Mouse (Mus musculus) frontal cortex, postnatal 14 days (tissue): ENCODE measurements at regions not wholly inside any gene's neighbourhood (a gene's known extent, or its start where the extent isn't known, plus 50 kb on each side); places are given as distances from the start of the nearest gene placed in this dataset.
"Not testable (repeated sequence)": the region's sequence is repeated elsewhere in the genome, so short reads cannot be mapped to it uniquely, and the experiment has no call there.

Experiments
- DNase-seq, 2 experiments: peaks; one replicate each; pipeline ENCODE4 v3.0.0; 2022; ENCODE audit warnings: low spot score in 2 of 2

GRCm38 (mm10) chrX:12296264-12297053 is 136.3 kb upstream of the Bcor start:
- no peak for DNase-seq

GRCm38 (mm10) chrX:12298609-12299008 is 138.5 kb upstream of the Bcor start:
- DNase-seq: no peak

- no peak for DNase-seq
These were observed 139.1 kb upstream of the Bcor start for GRCm38 (mm10) chrX:12299236-12299635.

GRCm38 (mm10) chrX:12304678-12305077 is 144.5 kb upstream of the Bcor start:
- no peak for DNase-seq

- DNase-seq: no peak
These were observed 146.8 kb upstream of the Bcor start for GRCm38 (mm10) chrX:12306940-12307339.

GRCm38 (mm10) chrX:12312534-12312933 is 152.4 kb upstream of the Bcor start:
- no peak for DNase-seq

- DNase-seq: no peak
These were observed 155.5 kb upstream of the Bcor start for GRCm38 (mm10) chrX:12315658-12316057.

GRCm38 (mm10) chrX:12317488-12317887 is 157.3 kb upstream of the Bcor start:
- DNase-seq: not testable (repeated sequence)

- DNase-seq: no peak
These were observed 158.9 kb upstream of the Bcor start for GRCm38 (mm10) chrX:12318848-12319651.

GRCm38 (mm10) chrX:12322453-12322852 is 162.3 kb upstream of the Bcor start:
- no peak for DNase-seq

GRCm38 (mm10) chrX:12323268-12323667 is 163.1 kb upstream of the Bcor start:
- no peak for DNase-seq

- DNase-seq: no peak
These were observed 163.7 kb upstream of the Bcor start for GRCm38 (mm10) chrX:12323812-12324211.

GRCm38 (mm10) chrX:12327464-12327863 is 167.3 kb upstream of the Bcor start:
- no peak for DNase-seq

GRCm38 (mm10) chrX:12340561-12340960 is 180.4 kb upstream of the Bcor start:
- DNase-seq: peak in 1 of 2 experiments; percentile 7

GRCm38 (mm10) chrX:12341356-12341965 is 181.3 kb upstream of the Bcor start:
- no peak for DNase-seq

GRCm38 (mm10) chrX:12344805-12345555 is 184.8 kb upstream of the Bcor start:
- DNase-seq: no peak

GRCm38 (mm10) chrX:12346856-12347255 is 186.7 kb upstream of the Bcor start:
- no peak for DNase-seq

GRCm38 (mm10) chrX:12348117-12348516 is 188.0 kb upstream of the Bcor start:
- DNase-seq: no peak

- no peak for DNase-seq
These were observed 194.7 kb upstream of the Bcor start for GRCm38 (mm10) chrX:12354875-12355274.

GRCm38 (mm10) chrX:12358026-12358425 is 197.9 kb upstream of the Bcor start:
- DNase-seq: no peak

- DNase-seq: no peak
These were observed 205.6 kb upstream of the Bcor start for GRCm38 (mm10) chrX:12365582-12366323.
